Comparison of ENCODE assay signal across 21 mouse cellular contexts in the genomic region with DNA sequence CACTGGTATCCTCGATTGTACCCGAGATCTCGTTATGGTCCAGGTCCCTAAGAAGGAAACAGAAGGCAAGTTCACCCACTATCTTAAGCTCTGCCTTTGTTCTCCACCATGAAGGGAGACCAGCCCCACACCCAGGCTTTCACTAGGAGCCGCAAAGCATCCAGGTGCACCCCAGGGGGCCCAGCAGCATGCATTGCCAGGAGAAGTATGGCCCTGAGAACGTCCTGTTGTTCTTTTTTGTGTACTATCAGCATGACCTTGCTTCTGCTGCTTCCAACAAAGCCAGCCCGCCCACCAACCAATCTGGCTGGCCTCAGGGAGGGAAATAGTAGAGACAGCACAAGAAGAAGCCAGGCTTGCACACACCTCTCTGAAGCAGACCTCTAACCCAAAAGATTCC.
DNase-seq lines count a peak whose midpoint lies in the region; ATAC-seq and TF ChIP-seq lines count a peak whose summit lies in the region.
"Had no signal": no experiment of that assay in that cellular context is flagged by ENCODE, and none has a peak within 500 bp of the region (broad histone marks: within the 10 kb centered on the region; RNA-seq: fewer than 3 reads in every experiment).

No protein-coding gene starts in this region.

- no peak for DNase-seq in heart, adult 2 months
- no peak for DNase-seq in heart, postnatal 4 days
- no peak for DNase-seq in cerebellum, adult 9-10 months
- no peak for DNase-seq in urinary bladder, adult 18-20 months (ENCODE audit: low spot score in 2 of 2)
- DNase-seq: cerebellum, adult 8-10 months; kidney, postnatal 36 days; lung, adult 2 months; thymus, adult 2 months had no signal

- H3K9ac ChIP-seq in heart, adult 2 months (ENCODE audit: low read depth, low read length) = 0 out of 2 replicates have a peak overlapping the region, but pooled peaks have one; percentile 3
- 0 out of 2 replicates have a peak overlapping the region, but pooled peaks have one; percentile 17 for H3K9ac ChIP-seq in midbrain, embryonic 13.5 days (replicated peaks)
- H3K9ac ChIP-seq in midbrain, embryonic 15.5 days = no peak overlapping the region
- H3K9ac ChIP-seq in ES-Bruce4 (ENCODE audit: low read depth, poor library complexity, severe bottlenecking) = no peak overlapping the region
- H3K9ac ChIP-seq: embryonic facial prominence, embryonic 12.5 days; intestine, embryonic 15.5 days; liver, embryonic 12.5 days had no signal

- no peak overlapping the region for H3K4me3 ChIP-seq in heart, adult 2 months
- no peak overlapping the region for H3K4me3 ChIP-seq in midbrain, embryonic 13.5 days (replicated peaks)
- H3K4me3 ChIP-seq in midbrain, embryonic 15.5 days = no peak overlapping the region
- no peak overlapping the region for H3K4me3 ChIP-seq in ES-Bruce4 (ENCODE audit: low read depth, low read length)
- H3K4me3 ChIP-seq in brown adipose tissue, adult 24 weeks (ENCODE audit: insufficient read depth, low read depth, low read length) = no peak overlapping the region
- H3K4me3 ChIP-seq: embryonic facial prominence, embryonic 12.5 days; erythroblast, embryonic 14.5 days; intestine, embryonic 15.5 days; liver, embryonic 12.5 days; megakaryocyte, embryonic 14.5 days had no signal

- H3K79me2 ChIP-seq in heart, adult 2 months (replicated peaks; ENCODE audit: control insufficient read depth, insufficient read depth, low read length) = no peaks in the 10 kb centered on the region

- H3K27ac ChIP-seq in heart, adult 2 months = peak overlapping the region; percentile 64
- H3K27ac ChIP-seq in midbrain, embryonic 13.5 days = no peak overlapping the region
- no peak overlapping the region for H3K27ac ChIP-seq in midbrain, embryonic 15.5 days
- no peak overlapping the region for H3K27ac ChIP-seq in ES-Bruce4 (ENCODE audit: insufficient read depth, low read length)
- peak overlapping the region; percentile 66 for H3K27ac ChIP-seq in brown adipose tissue, adult 24 weeks (replicated peaks; ENCODE audit: low read depth, low read length)
- H3K27ac ChIP-seq: embryonic facial prominence, embryonic 12.5 days; intestine, embryonic 15.5 days; liver, embryonic 12.5 days had no signal

- no peaks in the 10 kb centered on the region for H3K9me3 ChIP-seq in midbrain, embryonic 13.5 days
- H3K9me3 ChIP-seq in midbrain, embryonic 15.5 days = no peaks in the 10 kb centered on the region
- H3K9me3 ChIP-seq in ES-Bruce4 (replicated peaks; ENCODE audit: control insufficient read depth, insufficient read depth, low read length, poor library complexity, severe bottlenecking) = no peaks in the 10 kb centered on the region
- H3K9me3 ChIP-seq: embryonic facial prominence, embryonic 12.5 days; intestine, embryonic 15.5 days; liver, embryonic 12.5 days; megakaryocyte, embryonic 14.5 days had no signal

- H3K4me2 ChIP-seq in midbrain, embryonic 13.5 days (replicated peaks) = no peak overlapping the region
- no peak overlapping the region for H3K4me2 ChIP-seq in midbrain, embryonic 15.5 days
- H3K4me2 ChIP-seq: embryonic facial prominence, embryonic 12.5 days; intestine, embryonic 15.5 days; liver, embryonic 12.5 days had no signal

- no peak for TF ChIP-seq CTCF in heart, adult 2 months (IDR thresholded peaks at IDR 0.05)
- no peak for TF ChIP-seq CTCF in ES-Bruce4 (IDR thresholded peaks at IDR 0.05; ENCODE audit: low read depth, low read length)

- TF ChIP-seq EP300 in heart, adult 2 months (IDR thresholded peaks at IDR 0.05; ENCODE audit: insufficient read depth, low read depth, low read length) = no peak
- TF ChIP-seq EP300 in ES-Bruce4 (IDR thresholded peaks at IDR 0.05; ENCODE audit: insufficient read depth, low read depth, low read length) = peak; percentile 78

- intact Hi-C loops in heart, adult 2 months (cut with DNase I) = loop anchor here (2.0 to 5.0 kb wide), 2 partner anchors 73 to 79 kb away; no protein-coding TSS in a partner anchor

- H3K36me3 ChIP-seq in heart, adult 2 months (ENCODE audit: control insufficient read depth, insufficient read depth, low read length) = no peaks in the 10 kb centered on the region
- H3K36me3 ChIP-seq in midbrain, embryonic 13.5 days = peaks cover 75% of the 10 kb centered on the region
- no peaks in the 10 kb centered on the region for H3K36me3 ChIP-seq in midbrain, embryonic 15.5 days (replicated peaks)
- no peaks in the 10 kb centered on the region for H3K36me3 ChIP-seq in ES-Bruce4 (ENCODE audit: control insufficient read depth, insufficient read depth, low read length, poor library complexity, severe bottlenecking)

- WGBS in heart, adult 2 months = 65% methylated on average over 6 of the region's 6 CpGs
- 78% methylated on average over 6 of the region's 6 CpGs for WGBS in midbrain, embryonic 13.5 days
- WGBS in midbrain, embryonic 15.5 days = 71% methylated on average over 6 of the region's 6 CpGs

- TF ChIP-seq POLR2A in heart, adult 2 months (IDR thresholded peaks at IDR 0.05; ENCODE audit: insufficient read depth, low read depth, low read length) = no peak
- TF ChIP-seq POLR2A in ES-Bruce4 (IDR thresholded peaks at IDR 0.05; ENCODE audit: insufficient read depth, low read length) = no peak

- ATAC-seq in midbrain, embryonic 13.5 days = no peak
- no peak for ATAC-seq in midbrain, embryonic 15.5 days (replicated peaks)
- ATAC-seq: forebrain, embryonic 14.5 days; intestine, embryonic 15.5 days; liver, embryonic 12.5 days; midbrain, embryonic 16.5 days; Patski had no signal

- H3K4me1 ChIP-seq in heart, adult 2 months (ENCODE audit: control insufficient read depth, insufficient read depth, low read length) = peaks cover 12% of the 10 kb centered on the region
- H3K4me1 ChIP-seq in midbrain, embryonic 13.5 days (replicated peaks) = peaks cover 6% of the 10 kb centered on the region; the same call in 1 of the 2 replicates
- H3K4me1 ChIP-seq in midbrain, embryonic 15.5 days = no peaks in the 10 kb centered on the region; the same call in 1 of the 2 replicates
- H3K4me1 ChIP-seq in ES-Bruce4 (ENCODE audit: control insufficient read depth, insufficient read depth, low read length) = peaks cover 5% of the 10 kb centered on the region
- H3K4me1 ChIP-seq in brown adipose tissue, adult 24 weeks (ENCODE audit: control insufficient read depth, insufficient read depth, insufficient read length, low read length) = peaks cover 11% of the 10 kb centered on the region
- H3K4me1 ChIP-seq: intestine, embryonic 15.5 days; liver, embryonic 12.5 days; megakaryocyte, embryonic 14.5 days had no signal

- H3K27me3 ChIP-seq in heart, adult 2 months (ENCODE audit: control insufficient read depth, insufficient read depth, low read length) = no peaks in the 10 kb centered on the region
- H3K27me3 ChIP-seq in midbrain, embryonic 13.5 days = no peaks in the 10 kb centered on the region
- H3K27me3 ChIP-seq in midbrain, embryonic 15.5 days (replicated peaks) = no peaks in the 10 kb centered on the region
- no peaks in the 10 kb centered on the region for H3K27me3 ChIP-seq in ES-Bruce4 (ENCODE audit: control insufficient read depth, insufficient read depth, low read length, poor library complexity, severe bottlenecking)
- H3K27me3 ChIP-seq: CH12.LX; embryonic facial prominence, embryonic 12.5 days; intestine, embryonic 15.5 days; liver, embryonic 12.5 days; Patski had no signal

Comparison
In these comparisons a context has a peak if more than half of its experiments do, and no peak if none do; other contexts are left out.
1. H3K9ac ChIP-seq: peak in heart, adult 2 months (single experiment) and midbrain, embryonic 13.5 days (single experiment); none in midbrain, embryonic 15.5 days (single experiment) and ES-Bruce4 (single experiment).
2. H3K27ac ChIP-seq: peak in heart, adult 2 months (single experiment) and brown adipose tissue, adult 24 weeks (single experiment); none in midbrain, embryonic 13.5 days (single experiment), midbrain, embryonic 15.5 days (single experiment) and ES-Bruce4 (single experiment).